Mouse (Mus musculus): ENCODE measurements at regions not wholly inside any gene's neighbourhood (a gene's known extent, or its start where the extent isn't known, plus 50 kb on each side); places are given as distances from the start of the nearest gene placed in this dataset.

- no peak for ATAC-seq
- no peak for DNase-seq (ENCODE audit: low spot score)
- no peaks in the 10 kb centered on the region for H3K27me3 ChIP-seq (replicated peaks; ENCODE audit: insufficient read depth, low read length)
- 61% methylated on average over 2 of the region's 2 CpGs for WGBS
- H3K4me3 ChIP-seq (ENCODE audit: low read depth, low read length): no peak overlapping the region
- H3K27ac ChIP-seq (ENCODE audit: low read length): no peak overlapping the region
- TF ChIP-seq EP300 (IDR thresholded peaks at IDR 0.05) (no peak), CTCF (IDR thresholded peaks at IDR 0.05) (no peak)
- no peaks in the 10 kb centered on the region for H3K9me3 ChIP-seq (ENCODE audit: low read length)
- no peaks in the 10 kb centered on the region for H3K4me1 ChIP-seq (ENCODE audit: insufficient read depth, low read depth, low read length)
- no peak overlapping the region for H3K4me2 ChIP-seq (replicated peaks; ENCODE audit: low read depth, low read length)
- no peaks in the 10 kb centered on the region for H3K36me3 ChIP-seq (ENCODE audit: insufficient read depth, low read length)
- H3K9ac ChIP-seq (replicated peaks; ENCODE audit: low read depth): no peak overlapping the region
These were observed 228.7 kb upstream of the Plscr5 start for GRCm38 (mm10) chr9:91964051-91964450.

GRCm38 (mm10) chr9:91962726-91963125 is 230.0 kb upstream of the Plscr5 start:
- Histone ChIP-seq H3K4me2 (replicated peaks; ENCODE audit: low read depth, low read length) (no peak overlapping the region), H3K4me3 (ENCODE audit: low read depth, low read length) (no peak overlapping the region), H3K27me3 (replicated peaks; ENCODE audit: insufficient read depth, low read length) (no peaks in the 10 kb centered on the region), H3K4me1 (ENCODE audit: insufficient read depth, low read depth, low read length) (no peaks in the 10 kb centered on the region), H3K9me3 (ENCODE audit: low read length) (no peaks in the 10 kb centered on the region), H3K36me3 (ENCODE audit: insufficient read depth, low read length) (no peaks in the 10 kb centered on the region), H3K27ac (ENCODE audit: low read length) (no peak overlapping the region), H3K9ac (replicated peaks; ENCODE audit: low read depth) (no peak overlapping the region)
- WGBS: 85% methylated on average over 1 of the region's 1 CpGs
- ATAC-seq: no peak
- DNase-seq (ENCODE audit: low spot score): no peak
- TF ChIP-seq CTCF (IDR thresholded peaks at IDR 0.05): no peak
- no peak for TF ChIP-seq EP300 (IDR thresholded peaks at IDR 0.05)

- H3K4me1 ChIP-seq (ENCODE audit: insufficient read depth, low read depth, low read length): no peaks in the 10 kb centered on the region
These were observed 231.1 kb upstream of the Plscr5 start for GRCm38 (mm10) chr9:91961666-91962065.

GRCm38 (mm10) chr9:91960556-91961325 is 232.0 kb upstream of the Plscr5 start:
- no peaks in the 10 kb centered on the region for H3K36me3 ChIP-seq (ENCODE audit: insufficient read depth, low read length)
- H3K4me1 ChIP-seq (ENCODE audit: insufficient read depth, low read depth, low read length): no peaks in the 10 kb centered on the region
- WGBS: 67% methylated on average over 14 of the region's 14 CpGs
- no peaks in the 10 kb centered on the region for H3K27me3 ChIP-seq (replicated peaks; ENCODE audit: insufficient read depth, low read length)
- no peak overlapping the region for H3K4me2 ChIP-seq (replicated peaks; ENCODE audit: low read depth, low read length)
- no peak for ATAC-seq
- H3K9ac ChIP-seq (replicated peaks; ENCODE audit: low read depth): no peak overlapping the region
- H3K4me3 ChIP-seq (ENCODE audit: low read depth, low read length): no peak overlapping the region
- H3K27ac ChIP-seq (ENCODE audit: low read length): no peak overlapping the region
- DNase-seq (ENCODE audit: low spot score): no peak
- no peaks in the 10 kb centered on the region for H3K9me3 ChIP-seq (ENCODE audit: low read length)
- TF ChIP-seq CTCF (IDR thresholded peaks at IDR 0.05) (no peak), EP300 (IDR thresholded peaks at IDR 0.05) (no peak)

More at GRCm38 (mm10) chr9:91961666-91962065, 231.1 kb upstream of the Plscr5 start:
- H3K27me3 ChIP-seq (replicated peaks; ENCODE audit: insufficient read depth, low read length): no peaks in the 10 kb centered on the region
- H3K4me3 ChIP-seq (ENCODE audit: low read depth, low read length): no peak overlapping the region
- DNase-seq (ENCODE audit: low spot score) (no peak), ATAC-seq (no peak)
- no peaks in the 10 kb centered on the region for H3K36me3 ChIP-seq (ENCODE audit: insufficient read depth, low read length)
- no peak overlapping the region for H3K27ac ChIP-seq (ENCODE audit: low read length)
- 73% methylated on average over 1 of the region's 1 CpGs for WGBS
- no peak overlapping the region for H3K9ac ChIP-seq (replicated peaks; ENCODE audit: low read depth)
- TF ChIP-seq CTCF (IDR thresholded peaks at IDR 0.05): no peak
- TF ChIP-seq EP300 (IDR thresholded peaks at IDR 0.05): no peak
- H3K4me2 ChIP-seq (replicated peaks; ENCODE audit: low read depth, low read length): no peak overlapping the region
- no peaks in the 10 kb centered on the region for H3K9me3 ChIP-seq (ENCODE audit: low read length)

GRCm38 (mm10) chr9:91959592-91959991 is 233.1 kb upstream of the Plscr5 start:
- no peak overlapping the region for H3K4me2 ChIP-seq (replicated peaks; ENCODE audit: low read depth, low read length)
- H3K9ac ChIP-seq (replicated peaks; ENCODE audit: low read depth): no peak overlapping the region
- H3K27ac ChIP-seq (ENCODE audit: low read length): no peak overlapping the region
- no peaks in the 10 kb centered on the region for H3K27me3 ChIP-seq (replicated peaks; ENCODE audit: insufficient read depth, low read length)
- TF ChIP-seq EP300 (IDR thresholded peaks at IDR 0.05) (no peak), CTCF (IDR thresholded peaks at IDR 0.05) (0 out of 2 replicates have a peak, but pooled peaks have one; percentile 4)
- DNase-seq (ENCODE audit: low spot score) (no peak), ATAC-seq (no peak)
- H3K4me1 ChIP-seq (ENCODE audit: insufficient read depth, low read depth, low read length): no peaks in the 10 kb centered on the region
- no peaks in the 10 kb centered on the region for H3K36me3 ChIP-seq (ENCODE audit: insufficient read depth, low read length)
- H3K4me3 ChIP-seq (ENCODE audit: low read depth, low read length): no peak overlapping the region
- WGBS: 19% methylated on average over 1 of the region's 1 CpGs
- no peaks in the 10 kb centered on the region for H3K9me3 ChIP-seq (ENCODE audit: low read length)

GRCm38 (mm10) chr9:91959076-91959475 is 233.7 kb upstream of the Plscr5 start:
- ATAC-seq: no peak
- WGBS: 69% methylated on average over 3 of the region's 3 CpGs

More at GRCm38 (mm10) chr9:91959076-91959475, 233.7 kb upstream of the Plscr5 start:
- no peak overlapping the region for H3K27ac ChIP-seq (ENCODE audit: low read length)
- no peak overlapping the region for H3K4me2 ChIP-seq (replicated peaks; ENCODE audit: low read depth, low read length)
- no peaks in the 10 kb centered on the region for H3K27me3 ChIP-seq (replicated peaks; ENCODE audit: insufficient read depth, low read length)
- no peaks in the 10 kb centered on the region for H3K36me3 ChIP-seq (ENCODE audit: insufficient read depth, low read length)
- H3K4me3 ChIP-seq (ENCODE audit: low read depth, low read length): no peak overlapping the region
- H3K4me1 ChIP-seq (ENCODE audit: insufficient read depth, low read depth, low read length): no peaks in the 10 kb centered on the region
- no peak for DNase-seq (ENCODE audit: low spot score)
- TF ChIP-seq CTCF (IDR thresholded peaks at IDR 0.05) (no peak), EP300 (IDR thresholded peaks at IDR 0.05) (no peak)
- H3K9ac ChIP-seq (replicated peaks; ENCODE audit: low read depth): no peak overlapping the region
- H3K9me3 ChIP-seq (ENCODE audit: low read length): no peaks in the 10 kb centered on the region

All from lung, postnatal 0 days (tissue).